Mouse (Mus musculus): ENCODE measurements around the gene Mapkap1.

Gene Mapkap1

DNA sequence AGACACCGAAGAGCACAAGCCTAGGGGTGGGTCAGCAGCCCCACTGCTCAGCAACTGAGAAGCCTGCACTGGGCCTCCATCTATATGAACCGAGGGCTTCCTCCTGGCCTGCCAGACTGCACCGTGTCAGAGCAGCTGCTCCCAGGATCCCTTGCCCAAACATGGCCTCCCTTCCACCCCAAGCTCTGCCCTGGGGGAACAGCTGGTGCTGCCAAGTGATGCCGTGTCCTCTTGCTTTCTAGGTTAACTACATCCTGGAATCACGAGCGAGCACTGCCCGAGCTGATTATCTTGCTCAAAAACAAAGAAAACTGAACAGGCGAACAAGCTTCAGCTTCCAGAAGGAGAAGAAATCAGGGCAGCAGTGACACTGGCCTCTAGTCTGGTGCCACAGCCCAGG is 216.6 kb downstream of the Mapkap1 start:
- ATAC-seq (ENCODE audit: insufficient number of reproducible peaks, low FRiP score, low TSS enrichment): 0 out of 2 replicates have a peak, but pooled peaks have one; percentile 50

- ATAC-seq (ENCODE audit: insufficient number of reproducible peaks, low FRiP score, low TSS enrichment): no peak
Observed at GRCm38 (mm10) chr2:34624076-34624475, 217.5 kb downstream of the Mapkap1 start.

DNA sequence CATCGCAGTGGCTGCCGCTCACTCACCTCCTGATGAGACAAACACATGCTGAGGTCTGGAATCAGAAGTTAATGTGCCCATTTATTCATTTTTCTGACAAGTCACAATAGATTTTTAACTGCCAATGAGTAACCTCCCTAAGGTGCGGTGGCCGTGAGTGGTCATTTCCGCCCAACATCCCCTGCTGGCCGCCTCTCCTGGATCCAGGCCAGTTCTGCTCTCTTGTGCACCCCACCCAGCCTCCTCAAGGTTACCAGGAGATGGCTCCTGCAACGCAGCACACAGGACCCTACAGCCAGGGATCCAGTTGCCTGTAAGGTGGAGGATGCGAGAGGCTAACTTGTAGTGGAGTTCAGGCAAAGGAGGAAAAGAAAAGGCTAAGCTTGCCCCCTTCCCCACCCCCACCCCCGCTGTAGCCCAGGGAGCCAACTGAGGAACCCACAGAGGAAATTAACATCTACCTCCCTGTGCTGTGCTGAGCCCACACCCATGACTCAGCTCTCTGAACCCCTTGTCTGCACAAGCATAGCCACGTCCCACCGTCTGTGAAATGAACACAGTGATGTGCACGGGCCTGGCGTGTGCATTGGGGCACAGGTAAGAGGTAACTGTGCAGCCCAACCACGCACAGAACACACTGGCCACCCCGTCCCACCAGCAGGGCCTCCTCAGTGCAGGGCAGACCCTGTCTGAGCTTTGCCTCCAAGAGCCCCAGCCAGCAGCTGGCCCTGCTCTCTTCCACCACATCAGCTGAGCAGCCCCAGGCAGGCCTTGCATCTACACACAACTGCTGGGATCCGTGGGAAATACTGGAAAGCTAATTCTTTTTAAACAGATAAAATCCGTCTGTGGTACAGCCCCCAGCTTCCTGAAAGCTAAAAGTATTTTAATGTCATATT is 221.0 kb downstream of the Mapkap1 start:
- no peak for ATAC-seq (ENCODE audit: insufficient number of reproducible peaks, low FRiP score, low TSS enrichment)

- no peak for ATAC-seq (ENCODE audit: insufficient number of reproducible peaks, low FRiP score, low TSS enrichment)
Observed at GRCm38 (mm10) chr2:34628903-34629540, 222.5 kb downstream of the Mapkap1 start.

- ATAC-seq (ENCODE audit: insufficient number of reproducible peaks, low FRiP score, low TSS enrichment): no peak
Observed at GRCm38 (mm10) chr2:34629758-34630157, 223.2 kb downstream of the Mapkap1 start.

- no peak for ATAC-seq (ENCODE audit: insufficient number of reproducible peaks, low FRiP score, low TSS enrichment)
Observed at GRCm38 (mm10) chr2:34630445-34630844, 223.9 kb downstream of the Mapkap1 start.

- no peak for ATAC-seq (ENCODE audit: insufficient number of reproducible peaks, low FRiP score, low TSS enrichment)
Observed at GRCm38 (mm10) chr2:34632051-34632450, 225.5 kb downstream of the Mapkap1 start.

DNA sequence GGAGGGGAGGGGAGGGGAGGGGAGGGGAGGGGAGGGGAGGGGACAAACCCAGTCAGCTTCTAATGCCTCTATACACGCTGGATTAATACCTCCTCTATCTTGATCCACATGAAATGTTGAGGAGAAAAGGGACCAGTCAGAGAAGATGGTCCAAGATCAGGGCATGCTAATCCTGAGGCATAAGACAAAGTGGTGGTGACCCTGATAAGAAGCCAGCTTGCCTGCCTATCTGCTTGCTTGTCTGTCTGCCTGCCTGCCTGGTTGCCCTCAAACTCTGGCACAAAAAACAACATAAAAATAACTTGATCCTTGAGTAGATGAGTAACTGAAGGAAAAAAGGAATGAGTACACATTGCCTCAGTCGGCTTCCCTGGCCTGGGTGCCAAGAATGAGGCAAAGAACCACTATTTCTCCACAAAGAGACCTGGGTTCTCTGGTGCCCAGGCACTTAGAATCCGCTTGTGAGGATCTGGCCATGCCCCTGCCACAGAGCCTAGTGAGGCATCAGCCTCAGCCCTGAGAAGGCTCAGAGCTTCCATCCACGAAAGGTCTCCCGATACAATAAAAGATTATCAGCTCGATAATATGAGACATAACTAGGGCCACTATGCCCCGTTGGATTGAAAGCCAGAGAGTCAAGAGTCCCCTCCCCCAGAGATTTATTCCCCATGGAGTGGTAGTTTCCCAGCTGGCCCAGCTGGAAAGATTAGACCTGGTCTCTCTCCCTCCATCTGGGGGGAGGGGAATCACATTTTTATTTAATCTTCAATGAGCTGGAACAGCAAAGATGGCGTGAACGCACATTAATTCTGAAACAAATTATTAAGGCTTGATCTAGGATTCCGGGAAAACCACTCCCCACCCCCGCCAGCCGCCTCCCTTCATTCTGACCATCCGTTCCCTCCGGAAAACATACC is 228.9 kb downstream of the Mapkap1 start:
- ATAC-seq (ENCODE audit: insufficient number of reproducible peaks, low FRiP score, low TSS enrichment): no peak

GRCm38 (mm10) chr2:34638955-34639650 is 232.5 kb downstream of the Mapkap1 start:
- peak; percentile 78 for ATAC-seq (ENCODE audit: insufficient number of reproducible peaks, low FRiP score, low TSS enrichment)

DNA sequence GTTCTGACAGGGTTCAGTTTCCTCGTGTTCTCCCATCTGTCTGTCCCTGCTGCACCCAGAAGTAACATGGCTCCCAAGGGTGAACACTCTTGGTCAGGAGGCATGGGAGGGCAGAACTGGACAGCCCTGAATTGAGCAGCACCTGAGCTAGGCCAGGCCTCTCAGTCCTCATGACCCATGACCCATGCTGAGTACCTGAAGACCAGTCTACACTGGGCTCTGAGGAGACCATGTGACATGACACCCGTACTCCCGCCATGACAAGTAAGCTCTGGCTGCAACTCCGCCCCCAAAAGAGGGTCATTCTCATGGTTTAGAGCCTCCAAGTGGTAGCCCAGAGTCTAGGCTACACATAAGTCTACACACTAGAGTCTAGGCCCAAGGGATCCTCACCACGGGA is 233.2 kb downstream of the Mapkap1 start:
- no peak for ATAC-seq (ENCODE audit: insufficient number of reproducible peaks, low FRiP score, low TSS enrichment)

DNA sequence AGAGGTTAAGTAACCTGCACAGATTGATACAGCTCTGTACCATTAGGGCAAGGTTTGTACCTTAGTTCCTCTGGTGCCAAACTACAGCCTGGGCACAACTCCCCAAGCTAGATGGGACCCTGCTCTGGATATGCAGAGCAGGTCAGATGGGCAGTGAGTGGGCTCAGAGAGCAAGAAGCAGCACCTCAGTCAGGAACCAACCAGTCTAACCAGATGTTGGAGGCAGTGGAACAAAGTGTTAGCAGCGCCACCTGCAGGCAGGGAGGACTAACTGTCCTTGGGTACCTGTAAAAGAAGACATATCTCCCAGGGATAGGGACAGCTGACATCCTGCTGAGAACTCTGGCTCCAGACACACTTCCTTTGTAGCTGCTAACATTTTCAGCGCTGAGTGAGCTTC is 235.8 kb downstream of the Mapkap1 start:
- ATAC-seq (ENCODE audit: insufficient number of reproducible peaks, low FRiP score, low TSS enrichment): no peak

DNA sequence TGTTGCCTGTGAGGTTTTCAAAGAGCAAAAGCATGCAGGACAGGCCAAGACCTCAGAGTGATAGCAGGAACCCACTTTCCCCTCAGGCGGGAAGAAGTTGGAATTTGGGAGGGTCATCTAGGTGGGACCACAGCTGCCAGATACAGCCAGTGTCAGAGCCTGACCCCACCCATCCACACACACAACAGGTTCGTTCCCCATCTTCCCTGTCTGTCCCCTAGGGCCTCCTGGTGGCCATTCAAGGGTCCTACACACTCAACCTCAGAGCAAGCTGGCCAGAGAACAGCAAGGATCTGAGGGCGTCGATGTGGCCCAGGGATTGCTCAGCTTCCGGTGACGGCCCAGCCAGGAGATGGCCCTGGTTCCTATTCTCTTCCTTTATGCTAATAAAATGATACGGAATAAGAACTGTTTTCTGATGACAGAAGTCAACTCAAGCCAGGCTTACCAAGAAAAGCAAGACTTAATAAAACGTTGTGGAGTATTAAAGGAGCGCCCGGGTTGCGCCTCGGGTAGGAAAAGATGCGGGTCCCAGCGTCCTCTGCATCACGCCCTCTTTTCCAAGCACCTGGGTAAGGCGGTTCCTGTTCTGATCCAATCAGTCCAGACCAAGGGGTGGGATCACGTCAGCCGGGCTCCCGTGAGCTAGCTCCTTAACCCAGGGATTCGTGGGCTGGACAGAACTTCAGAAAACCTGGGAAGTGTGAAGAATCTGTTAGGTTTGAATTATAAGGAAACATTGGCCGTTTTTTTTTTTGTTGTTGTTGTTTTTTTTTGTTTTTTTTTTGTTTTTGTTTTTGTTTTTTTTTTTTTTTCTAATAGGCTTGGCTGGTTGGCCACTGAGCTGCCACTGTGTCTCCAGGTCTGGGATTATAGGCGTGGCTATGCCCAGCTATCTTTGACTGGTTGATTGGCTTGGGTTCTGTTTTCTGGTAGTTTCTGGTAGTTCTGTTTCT is 238.3 kb downstream of the Mapkap1 start:
- ATAC-seq (ENCODE audit: insufficient number of reproducible peaks, low FRiP score, low TSS enrichment): no peak

DNA sequence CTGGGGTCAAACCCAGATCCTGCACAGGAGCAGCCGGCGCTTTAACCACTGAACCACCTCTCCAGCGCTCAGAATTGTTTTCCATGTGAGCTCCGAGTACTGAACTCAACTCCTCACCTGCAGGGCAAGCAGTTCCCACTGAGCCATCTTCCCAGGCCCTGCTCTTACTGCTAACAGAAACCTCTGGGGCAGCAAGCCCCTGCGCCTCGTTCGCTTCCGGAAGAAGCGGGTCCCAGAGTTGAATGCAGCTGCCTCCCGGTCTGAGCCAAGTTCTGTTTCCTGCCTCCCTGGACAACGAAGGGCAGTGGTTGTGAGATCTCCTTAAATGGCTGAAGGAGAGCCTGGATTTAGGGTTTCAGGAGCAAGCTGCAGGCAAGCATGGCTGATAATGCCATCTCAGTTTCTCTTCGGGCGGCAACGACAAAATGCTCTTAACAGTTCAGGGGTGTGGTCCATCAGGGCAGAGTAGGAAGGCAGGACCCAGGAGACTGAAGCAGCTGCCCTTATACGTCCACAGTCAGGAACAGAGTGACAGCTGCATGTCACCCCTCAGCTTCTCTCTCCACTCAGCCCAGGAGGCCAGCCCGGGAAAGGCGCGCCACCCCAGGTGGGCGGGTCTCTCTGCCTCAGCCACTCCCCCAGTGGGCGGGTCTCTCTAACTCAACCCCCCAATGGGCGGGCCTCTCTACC is 239.4 kb downstream of the Mapkap1 start:
- no peak for ATAC-seq (ENCODE audit: insufficient number of reproducible peaks, low FRiP score, low TSS enrichment)

GRCm38 (mm10) chr2:34646541-34646865 is 239.9 kb downstream of the Mapkap1 start:
- ATAC-seq (ENCODE audit: insufficient number of reproducible peaks, low FRiP score, low TSS enrichment): no peak; the same call in 1 of the 2 replicates

GRCm38 (mm10) chr2:34647410-34647809 is 240.8 kb downstream of the Mapkap1 start:
- no peak for ATAC-seq (ENCODE audit: insufficient number of reproducible peaks, low FRiP score, low TSS enrichment)

DNA sequence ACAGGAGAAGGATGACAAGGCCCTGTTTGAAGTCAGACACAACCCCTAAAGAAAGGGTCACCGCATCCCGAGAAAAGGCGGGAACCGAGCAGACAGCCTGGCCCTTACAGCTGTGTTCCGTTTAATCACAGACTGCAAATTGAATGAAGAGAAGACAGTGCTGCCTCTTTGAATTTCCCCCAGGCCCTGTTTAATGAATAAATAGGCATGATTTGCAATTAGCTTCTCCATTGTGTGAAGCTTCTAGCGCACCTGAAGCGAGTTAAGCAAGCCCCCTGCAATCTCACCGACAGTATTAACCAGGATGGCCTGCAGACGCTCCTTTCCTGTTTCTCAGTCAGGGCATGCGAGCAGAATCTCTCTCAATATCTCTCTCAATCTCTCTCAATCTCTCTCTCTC is 261.2 kb downstream of the Mapkap1 start:
- ATAC-seq (ENCODE audit: insufficient number of reproducible peaks, low FRiP score, low TSS enrichment): no peak

DNA sequence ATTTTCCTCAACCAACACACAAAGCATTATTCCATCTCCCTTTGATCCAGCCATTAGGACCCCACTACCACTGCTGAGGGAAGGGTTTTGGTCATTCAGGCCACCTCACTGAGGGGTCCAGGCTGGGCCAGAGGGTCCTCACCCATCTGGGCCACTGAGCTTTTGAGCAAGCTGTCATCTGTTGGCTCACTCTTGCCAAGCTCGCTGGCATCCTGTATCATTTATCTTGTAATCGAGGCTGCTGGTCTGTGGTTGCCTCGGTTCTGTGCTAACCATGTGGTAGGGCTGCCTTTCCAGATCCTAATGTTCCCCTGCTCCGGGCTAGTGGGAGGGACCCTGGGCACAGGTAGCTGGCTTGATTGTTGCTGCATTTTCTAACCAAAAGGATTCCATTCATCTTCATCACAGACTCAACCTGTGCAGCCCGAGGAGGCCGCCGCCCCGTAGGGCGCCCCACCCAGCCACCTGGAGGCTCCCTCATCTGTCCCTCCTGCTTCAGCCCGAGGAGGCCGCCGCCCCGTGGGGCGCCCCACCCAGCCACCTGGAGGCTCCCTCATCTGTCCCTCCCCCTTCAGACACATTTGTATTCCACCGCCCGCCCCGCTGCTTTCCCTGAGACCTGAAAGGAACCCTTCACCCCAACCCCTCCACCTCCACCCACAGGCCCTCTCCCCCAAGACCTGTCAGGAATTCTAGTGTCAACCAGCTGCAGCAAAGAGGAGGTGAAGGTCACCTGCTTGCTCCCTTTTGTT is 262.0 kb downstream of the Mapkap1 start:
- no peak for ATAC-seq (ENCODE audit: insufficient number of reproducible peaks, low FRiP score, low TSS enrichment)

GRCm38 (mm10) chr2:34669203-34669746 is 262.7 kb downstream of the Mapkap1 start:
- ATAC-seq (ENCODE audit: insufficient number of reproducible peaks, low FRiP score, low TSS enrichment): no peak

Data from cerebellum, adult (tissue).